Mouse (Mus musculus) E14TG2a.4 (cell line): ENCODE measurements around the gene Fyn.

Source experiments
- H3K27me3 ChIP-seq: 2 replicates; pipeline ENCODE4 v1.6.1; 2014; ENCODE audit warnings: low read length, control low read depth; ENCODE audit not compliant: insufficient read depth
- H3K36me3 ChIP-seq: 2 replicates; pipeline ENCODE4 v1.6.1; 2014; ENCODE audit warnings: low read length, control low read depth; ENCODE audit not compliant: insufficient read depth
- H3K4me1 ChIP-seq: replicated peaks from 2 replicates; pipeline ENCODE4 v1.6.1; 2014; ENCODE audit warnings: low read depth, low read length, control low read depth
- H3K4me3 ChIP-seq: replicated peaks from 2 replicates; pipeline ENCODE4 v1.5.1; 2014; ENCODE audit warnings: mild to moderate bottlenecking, low read length
- H3K9me3 ChIP-seq: 2 replicates; pipeline ENCODE4 v1.6.1; 2014; ENCODE audit warnings: low read length, control low read depth
- CTCF ChIP-seq: conservative IDR thresholded peaks from 2 replicates; pipeline ENCODE4 v1.5.1; 2014; ENCODE audit warnings: low read length
- NANOG ChIP-seq: IDR thresholded peaks from 2 replicates; pipeline ENCODE4 v1.6.1; 2014; ENCODE audit warnings: borderline replicate concordance, low read length, mixed read lengths
- POU5F1 ChIP-seq: IDR thresholded peaks from 2 replicates; pipeline ENCODE4 v1.6.1; 2014; ENCODE audit warnings: low read length, borderline replicate concordance

Gene Fyn

GRCm38 (mm10) chr10:39368572-39369135, at the start of gene Fyn:
Gene Fyn (plus strand): TSS chr10:39368855.
- Histone ChIP-seq H3K4me3 (peak within 1 kb of the TSS; percentile 91), H3K27me3 (peaks cover 44% of the 10 kb centered on the region), H3K36me3 (peaks cover 5% of the 10 kb centered on the region; the same call in 1 of the 2 replicates), H3K9me3 (no peaks in the 10 kb centered on the region), H3K4me1 (peaks cover 16% of the 10 kb centered on the region)
- TF ChIP-seq POU5F1 (no peak), NANOG (no peak), CTCF (no peak)

GRCm38 (mm10) chr10:39320798-39321622, 47.6 kb upstream of the Fyn start:
- H3K4me3 ChIP-seq, result no peak overlapping the region
- no peaks in the 10 kb centered on the region for H3K9me3 ChIP-seq
- no peaks in the 10 kb centered on the region for H3K36me3 ChIP-seq
- H3K27me3 ChIP-seq, result no peaks in the 10 kb centered on the region
- TF ChIP-seq NANOG (no peak), CTCF (no peak), POU5F1 (no peak)
- H3K4me1 ChIP-seq, result no peaks in the 10 kb centered on the region

GRCm38 (mm10) chr10:39321623-39321985, 47.1 kb upstream of the Fyn start:
- Histone ChIP-seq H3K9me3 (no peaks in the 10 kb centered on the region), H3K36me3 (no peaks in the 10 kb centered on the region), H3K4me3 (no peak overlapping the region), H3K27me3 (no peaks in the 10 kb centered on the region), H3K4me1 (no peaks in the 10 kb centered on the region)
- TF ChIP-seq NANOG (no peak), CTCF (no peak), POU5F1 (no peak)

GRCm38 (mm10) chr10:39322143-39322542, 46.5 kb upstream of the Fyn start:
- no peaks in the 10 kb centered on the region for H3K4me1 ChIP-seq
- H3K27me3 ChIP-seq, result no peaks in the 10 kb centered on the region
- H3K36me3 ChIP-seq, result no peaks in the 10 kb centered on the region
- no peak overlapping the region for H3K4me3 ChIP-seq
- no peaks in the 10 kb centered on the region for H3K9me3 ChIP-seq
- TF ChIP-seq CTCF, result no peak
- TF ChIP-seq POU5F1, result no peak

- TF ChIP-seq NANOG (no peak), CTCF (no peak), POU5F1 (no peak)
- Histone ChIP-seq H3K9me3 (no peaks in the 10 kb centered on the region), H3K4me1 (no peaks in the 10 kb centered on the region), H3K36me3 (no peaks in the 10 kb centered on the region), H3K4me3 (no peak overlapping the region), H3K27me3 (no peaks in the 10 kb centered on the region)
These were observed 44.4 kb upstream of the Fyn start for GRCm38 (mm10) chr10:39324291-39324690.

- TF ChIP-seq NANOG (no peak), CTCF (no peak)
- no peaks in the 10 kb centered on the region for H3K36me3 ChIP-seq
- H3K9me3 ChIP-seq, result peaks cover 11% of the 10 kb centered on the region
These were observed 40.0 kb upstream of the Fyn start for GRCm38 (mm10) chr10:39328661-39329060.

GRCm38 (mm10) chr10:39334320-39334719, 34.3 kb upstream of the Fyn start:
- peaks cover 11% of the 10 kb centered on the region for H3K9me3 ChIP-seq
- H3K4me1 ChIP-seq, result no peaks in the 10 kb centered on the region
- no peaks in the 10 kb centered on the region for H3K36me3 ChIP-seq
- TF ChIP-seq NANOG, result no peak
- TF ChIP-seq CTCF, result no peak
- no peak for TF ChIP-seq POU5F1
- H3K4me3 ChIP-seq, result no peak overlapping the region
- no peaks in the 10 kb centered on the region for H3K27me3 ChIP-seq

More at GRCm38 (mm10) chr10:39328661-39329060, 40.0 kb upstream of the Fyn start:
- Histone ChIP-seq H3K4me1 (no peaks in the 10 kb centered on the region), H3K27me3 (no peaks in the 10 kb centered on the region), H3K4me3 (no peak overlapping the region)

GRCm38 (mm10) chr10:39335880-39336279, 32.8 kb upstream of the Fyn start:
- H3K4me1 ChIP-seq, result peaks cover 3% of the 10 kb centered on the region; the same call in 1 of the 2 replicates
- H3K27me3 ChIP-seq, result no peaks in the 10 kb centered on the region
- H3K4me3 ChIP-seq, result no peak overlapping the region
- H3K36me3 ChIP-seq, result no peaks in the 10 kb centered on the region
- no peak for TF ChIP-seq POU5F1
- TF ChIP-seq NANOG, result no peak
- TF ChIP-seq CTCF, result no peak
- H3K9me3 ChIP-seq, result peaks cover 11% of the 10 kb centered on the region
